Mouse (Mus musculus) neural tube, embryonic 12.5 days (tissue): ENCODE results near the gene Abhd6. TPM values are rescaled to one million over a fixed set of nuclear protein-coding genes. Genes with fewer than 3 reads are reported as not detected.
A peak's percentile ranks its signal among the peaks of the same experiment; 100 is the strongest.

Experiments
- ATAC-seq: fragments of 200-750 bp; cut with Nextera tagmentation; 2 replicates; pipeline ENCODE4 v1.8.0; 2017; ENCODE audit warnings: low read depth, mild to moderate bottlenecking, moderate TSS enrichment, moderate library complexity; ENCODE audit not compliant: low FRiP score
- H3K27ac ChIP-seq: fragments of 300-500 bp; sonication (generic); 2 replicates; pipeline ENCODE4 v1.5.1; 2016
- H3K27me3 ChIP-seq: fragments of 300-500 bp; sonication (generic); replicated peaks from 2 replicates; pipeline ENCODE4 v1.6.1; 2016; ENCODE audit warnings: mild to moderate bottlenecking
- H3K36me3 ChIP-seq: fragments of 300-500 bp; sonication (generic); 2 replicates; pipeline ENCODE4 v1.6.1; 2016; ENCODE audit warnings: mild to moderate bottlenecking
- H3K4me1 ChIP-seq: fragments of 300-500 bp; sonication (generic); 2 replicates; pipeline ENCODE4 v1.6.1; 2016
- H3K4me2 ChIP-seq: fragments of 300-500 bp; sonication (generic); replicated peaks from 2 replicates; pipeline ENCODE4 v1.6.1; 2016; ENCODE audit warnings: mild to moderate bottlenecking
- H3K4me3 ChIP-seq: fragments of 300-500 bp; sonication (generic); 2 replicates; pipeline ENCODE4 v1.5.1; 2016
- H3K9ac ChIP-seq: fragments of 300-500 bp; sonication (generic); 2 replicates; pipeline ENCODE4 v1.6.1; 2016; ENCODE audit warnings: mild to moderate bottlenecking
- H3K9me3 ChIP-seq: fragments of 300-500 bp; sonication (generic); 2 replicates; pipeline ENCODE4 v1.6.1; 2016; ENCODE audit warnings: mild to moderate bottlenecking
- WGBS: fragments of 180-500 bp; shearing (Covaris S2); methylation state at CpG from one replicate; pipeline ENCODE4 v1.1.7; 2016; 5-methylcytosine and 5-hydroxymethylcytosine counted together
- polyA plus RNA-seq: library from polyadenylated mRNA; unstranded; fragments of >200 nt; fragmentation: Nextera tagmentation; extraction: Ambion mirVana; gene quantifications from 2 replicates; pipeline ENCODE4 v1.2.1, GENCODE M21; 2016

Gene Abhd6
- polyA plus RNA-seq, 1 experiment from 2014 or later: 20.0 TPM

GRCm38 (mm10) chr14:8052661-8053060 is 50.0 kb downstream of the Abhd6 start:
- H3K4me1 ChIP-seq: peaks cover 4% of the 10 kb centered on the region
- no peak overlapping the region for H3K4me2 ChIP-seq
- no peaks in the 10 kb centered on the region for H3K9me3 ChIP-seq
- 98% methylated on average over 7 of the region's 7 CpGs for WGBS
- ATAC-seq: no peak
- no peaks in the 10 kb centered on the region for H3K27me3 ChIP-seq
- H3K9ac ChIP-seq: no peak overlapping the region
- no peak overlapping the region for H3K27ac ChIP-seq
- no peak overlapping the region for H3K4me3 ChIP-seq
- H3K36me3 ChIP-seq: peaks cover 22% of the 10 kb centered on the region

- H3K4me3 ChIP-seq: no peak overlapping the region
- no peaks in the 10 kb centered on the region for H3K27me3 ChIP-seq
- no peaks in the 10 kb centered on the region for H3K9me3 ChIP-seq
- H3K27ac ChIP-seq: no peak overlapping the region
- no peak for ATAC-seq
- 26% methylated on average over 17 of the region's 17 CpGs for WGBS
- H3K36me3 ChIP-seq: peaks cover 14% of the 10 kb centered on the region
- H3K9ac ChIP-seq: no peak overlapping the region
- H3K4me2 ChIP-seq: no peak overlapping the region
- peaks cover 4% of the 10 kb centered on the region for H3K4me1 ChIP-seq
These were observed 51.8 kb downstream of the Abhd6 start for GRCm38 (mm10) chr14:8054310-8055102.

GRCm38 (mm10) chr14:8056076-8056475 is 53.4 kb downstream of the Abhd6 start:
- Histone ChIP-seq H3K4me2 (no peak overlapping the region), H3K9ac (no peak overlapping the region), H3K27me3 (no peaks in the 10 kb centered on the region), H3K4me3 (no peak overlapping the region), H3K4me1 (peaks cover 4% of the 10 kb centered on the region), H3K27ac (no peak overlapping the region), H3K9me3 (no peaks in the 10 kb centered on the region), H3K36me3 (peaks cover 7% of the 10 kb centered on the region)
- no peak for ATAC-seq
- WGBS: 90% methylated on average over 5 of the region's 5 CpGs

GRCm38 (mm10) chr14:8059938-8060337 is 57.2 kb downstream of the Abhd6 start:
- H3K9me3 ChIP-seq: no peaks in the 10 kb centered on the region
- no peak overlapping the region for H3K27ac ChIP-seq
- H3K4me3 ChIP-seq: no peak overlapping the region
- H3K9ac ChIP-seq: no peak overlapping the region
- no peaks in the 10 kb centered on the region for H3K36me3 ChIP-seq
- no peak for ATAC-seq
- WGBS: 96% methylated on average over 7 of the region's 7 CpGs
- peaks cover 14% of the 10 kb centered on the region for H3K4me1 ChIP-seq
- no peaks in the 10 kb centered on the region for H3K27me3 ChIP-seq
- H3K4me2 ChIP-seq: no peak overlapping the region

- peak; percentile 71 for ATAC-seq
- peaks cover 14% of the 10 kb centered on the region for H3K4me1 ChIP-seq
- H3K27ac ChIP-seq: no peak overlapping the region
- WGBS: 37% methylated on average over 3 of the region's 3 CpGs
- no peaks in the 10 kb centered on the region for H3K9me3 ChIP-seq
- H3K4me3 ChIP-seq: no peak overlapping the region
- H3K4me2 ChIP-seq: no peak overlapping the region
- H3K36me3 ChIP-seq: no peaks in the 10 kb centered on the region
- H3K9ac ChIP-seq: no peak overlapping the region
- H3K27me3 ChIP-seq: no peaks in the 10 kb centered on the region
These were observed 59.4 kb downstream of the Abhd6 start for GRCm38 (mm10) chr14:8062076-8062475.

- H3K9ac ChIP-seq: no peak overlapping the region
- H3K4me3 ChIP-seq: no peak overlapping the region
- H3K36me3 ChIP-seq: no peaks in the 10 kb centered on the region
- peak; percentile 58; the same call in 1 of the 2 replicates for ATAC-seq
- H3K4me2 ChIP-seq: no peak overlapping the region
- WGBS: 39% methylated on average over 3 of the region's 3 CpGs
- no peaks in the 10 kb centered on the region for H3K9me3 ChIP-seq
- H3K27me3 ChIP-seq: no peaks in the 10 kb centered on the region
- H3K27ac ChIP-seq: no peak overlapping the region
- peaks cover 14% of the 10 kb centered on the region for H3K4me1 ChIP-seq
These were observed 60.0 kb downstream of the Abhd6 start for GRCm38 (mm10) chr14:8062537-8063301.

GRCm38 (mm10) chr14:8063835-8064785 is 61.4 kb downstream of the Abhd6 start:
- Histone ChIP-seq H3K4me2 (no peak overlapping the region), H3K36me3 (no peaks in the 10 kb centered on the region), H3K4me1 (peaks cover 14% of the 10 kb centered on the region), H3K9me3 (no peaks in the 10 kb centered on the region), H3K27me3 (no peaks in the 10 kb centered on the region), H3K9ac (no peak overlapping the region), H3K27ac (no peak overlapping the region), H3K4me3 (no peak overlapping the region)
- WGBS: 82% methylated on average over 8 of the region's 8 CpGs
- ATAC-seq: no peak

GRCm38 (mm10) chr14:8080165-8080679 is 77.5 kb downstream of the Abhd6 start, which contains the start of gene Rpp14:
Rpp14 (plus strand) TSS chr14:8080367.
- peak; percentile 96 for ATAC-seq
- Histone ChIP-seq H3K4me2 (peak within 1 kb of the TSS; percentile 86), H3K4me1 (peaks cover 14% of the 10 kb centered on the region; the same call in 1 of the 2 replicates), H3K36me3 (peaks cover 9% of the 10 kb centered on the region), H3K27me3 (no peaks in the 10 kb centered on the region), H3K4me3 (peak within 1 kb of the TSS; percentile 67), H3K27ac (peak within 1 kb of the TSS; percentile 34; the same call in 1 of the 2 replicates), H3K9me3 (no peaks in the 10 kb centered on the region), H3K9ac (peak within 1 kb of the TSS; percentile 61)
- under 1% methylated on average over 47 of the region's 47 CpGs for WGBS

- H3K9me3 ChIP-seq: no peaks in the 10 kb centered on the region
- H3K4me3 ChIP-seq: peak overlapping the region; percentile 67
- peaks cover 14% of the 10 kb centered on the region; the same call in 1 of the 2 replicates for H3K4me1 ChIP-seq
- WGBS: 7% methylated on average over 11 of the region's 11 CpGs
- peak overlapping the region; percentile 86 for H3K4me2 ChIP-seq
- ATAC-seq: peak; percentile 67
- H3K27ac ChIP-seq: peak overlapping the region; percentile 34; the same call in 1 of the 2 replicates
- H3K27me3 ChIP-seq: no peaks in the 10 kb centered on the region
- H3K36me3 ChIP-seq: peaks cover 14% of the 10 kb centered on the region
- H3K9ac ChIP-seq: peak overlapping the region; percentile 61
These were observed 78.0 kb downstream of the Abhd6 start for GRCm38 (mm10) chr14:8080718-8081117.

GRCm38 (mm10) chr14:8082949-8083348 is 80.2 kb downstream of the Abhd6 start:
- H3K4me1 ChIP-seq: peaks cover 14% of the 10 kb centered on the region; the same call in 1 of the 2 replicates
- ATAC-seq: no peak
- 94% methylated on average over 1 of the region's 1 CpGs for WGBS
- no peak overlapping the region for H3K27ac ChIP-seq
- peaks cover 33% of the 10 kb centered on the region for H3K36me3 ChIP-seq
- H3K9me3 ChIP-seq: no peaks in the 10 kb centered on the region
- no peaks in the 10 kb centered on the region for H3K27me3 ChIP-seq
- H3K4me2 ChIP-seq: no peak overlapping the region
- no peak overlapping the region for H3K9ac ChIP-seq
- H3K4me3 ChIP-seq: no peak overlapping the region

- peaks cover 57% of the 10 kb centered on the region for H3K36me3 ChIP-seq
- H3K9me3 ChIP-seq: no peaks in the 10 kb centered on the region
- no peak overlapping the region for H3K9ac ChIP-seq
- H3K27ac ChIP-seq: no peak overlapping the region
- no peak overlapping the region for H3K4me2 ChIP-seq
- WGBS: 93% methylated on average over 2 of the region's 2 CpGs
- H3K4me3 ChIP-seq: no peak overlapping the region
- H3K27me3 ChIP-seq: no peaks in the 10 kb centered on the region
- no peaks in the 10 kb centered on the region; the same call in 1 of the 2 replicates for H3K4me1 ChIP-seq
- no peak for ATAC-seq
These were observed 86.3 kb downstream of the Abhd6 start for GRCm38 (mm10) chr14:8089016-8089415.
